Mouse (Mus musculus): ENCODE data around the gene Trappc2l. TPM values are rescaled to one million over a fixed set of nuclear protein-coding genes. Genes with fewer than 3 reads are reported as not detected.

The Trappc2l gene
- polyA plus RNA-seq, 1 experiment from 2014 or later: 144 TPM

- no peak overlapping the region; the same call in 1 of the 2 replicates for H3K9ac ChIP-seq (ENCODE audit: low read depth, low read length)
- peak overlapping the region; percentile 86 for H3K4me2 ChIP-seq (replicated peaks; ENCODE audit: low read depth)
- no peaks in the 10 kb centered on the region for H3K27me3 ChIP-seq (replicated peaks; ENCODE audit: control insufficient read depth, insufficient read depth, low read length)
- no peaks in the 10 kb centered on the region for H3K9me3 ChIP-seq (ENCODE audit: control insufficient read depth)
- 37% methylated on average over 10 of the region's 10 CpGs for WGBS
- H3K4me3 ChIP-seq (ENCODE audit: low read depth, low read length): peak overlapping the region; percentile 66
- no peak overlapping the region for H3K27ac ChIP-seq (ENCODE audit: low read depth, low read length)
- TF ChIP-seq CTCF (IDR thresholded peaks at IDR 0.05; ENCODE audit: low read depth): no peak
- ATAC-seq: no peak
- peaks cover 14% of the 10 kb centered on the region for H3K36me3 ChIP-seq (ENCODE audit: control insufficient read depth, insufficient read depth)
- peaks cover 13% of the 10 kb centered on the region; the same call in 1 of the 2 replicates for H3K4me1 ChIP-seq (replicated peaks; ENCODE audit: control insufficient read depth, insufficient read depth, low read length)
Observed at GRCm38 (mm10) chr8:122577116-122577515, 34.3 kb upstream of the Trappc2l start.

- H3K9ac ChIP-seq (ENCODE audit: low read depth, low read length): no peak overlapping the region
- H3K36me3 ChIP-seq (ENCODE audit: control insufficient read depth, insufficient read depth): no peaks in the 10 kb centered on the region
- H3K4me2 ChIP-seq (replicated peaks; ENCODE audit: low read depth): no peak overlapping the region
- H3K4me1 ChIP-seq (replicated peaks; ENCODE audit: control insufficient read depth, insufficient read depth, low read length): peaks cover 8% of the 10 kb centered on the region; the same call in 1 of the 2 replicates
- TF ChIP-seq CTCF (IDR thresholded peaks at IDR 0.05; ENCODE audit: low read depth): no peak
- no peaks in the 10 kb centered on the region for H3K27me3 ChIP-seq (replicated peaks; ENCODE audit: control insufficient read depth, insufficient read depth, low read length)
- WGBS: 42% methylated on average over 7 of the region's 7 CpGs
- ATAC-seq: no peak
- H3K9me3 ChIP-seq (ENCODE audit: control insufficient read depth): no peaks in the 10 kb centered on the region
- H3K4me3 ChIP-seq (ENCODE audit: low read depth, low read length): no peak overlapping the region
- H3K27ac ChIP-seq (ENCODE audit: low read depth, low read length): no peak overlapping the region
Observed at GRCm38 (mm10) chr8:122579196-122579595, 32.2 kb upstream of the Trappc2l start.

DNA sequence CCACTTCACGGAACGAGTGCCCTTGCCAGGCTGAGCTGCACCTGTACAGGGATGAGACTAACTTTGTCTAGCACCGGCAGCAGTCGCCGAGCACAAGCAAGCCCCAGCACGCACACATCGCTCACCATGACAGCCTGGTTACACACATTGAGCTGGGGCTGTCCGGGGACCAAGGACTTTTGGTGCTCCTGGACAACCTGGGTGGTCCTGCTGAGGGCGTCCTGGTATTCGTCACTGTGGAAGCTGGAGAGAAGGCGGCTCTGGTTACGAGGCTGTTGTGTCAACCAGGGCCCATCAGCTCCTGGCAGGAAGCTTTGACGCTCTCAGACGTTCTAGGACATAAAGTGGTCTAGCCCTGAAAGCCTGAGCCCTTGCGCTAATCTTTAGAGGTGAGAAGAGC, 30.5 kb upstream of the Trappc2l start:
- Histone ChIP-seq H3K27me3 (replicated peaks; ENCODE audit: control insufficient read depth, insufficient read depth, low read length) (no peaks in the 10 kb centered on the region), H3K4me2 (replicated peaks; ENCODE audit: low read depth) (no peak overlapping the region), H3K4me3 (ENCODE audit: low read depth, low read length) (no peak overlapping the region), H3K4me1 (replicated peaks; ENCODE audit: control insufficient read depth, insufficient read depth, low read length) (peaks cover 7% of the 10 kb centered on the region; the same call in 1 of the 2 replicates), H3K9ac (ENCODE audit: low read depth, low read length) (no peak overlapping the region), H3K9me3 (ENCODE audit: control insufficient read depth) (no peaks in the 10 kb centered on the region), H3K36me3 (ENCODE audit: control insufficient read depth, insufficient read depth) (no peaks in the 10 kb centered on the region), H3K27ac (ENCODE audit: low read depth, low read length) (no peak overlapping the region)
- ATAC-seq: no peak
- no peak for TF ChIP-seq CTCF (IDR thresholded peaks at IDR 0.05; ENCODE audit: low read depth)
- 61% methylated on average over 13 of the region's 15 CpGs for WGBS

- Histone ChIP-seq H3K4me2 (replicated peaks; ENCODE audit: low read depth) (0 out of 2 replicates have a peak overlapping the region, but pooled peaks have one; percentile 30), H3K36me3 (ENCODE audit: control insufficient read depth, insufficient read depth) (no peaks in the 10 kb centered on the region), H3K9ac (ENCODE audit: low read depth, low read length) (0 out of 2 replicates have a peak overlapping the region, but pooled peaks have one; percentile 12), H3K4me1 (replicated peaks; ENCODE audit: control insufficient read depth, insufficient read depth, low read length) (0 out of 2 replicates have a peak, but pooled peaks cover 7% of the 10 kb centered on the region), H3K27me3 (replicated peaks; ENCODE audit: control insufficient read depth, insufficient read depth, low read length) (no peaks in the 10 kb centered on the region), H3K27ac (ENCODE audit: low read depth, low read length) (peak overlapping the region; percentile 93), H3K9me3 (ENCODE audit: control insufficient read depth) (no peaks in the 10 kb centered on the region), H3K4me3 (ENCODE audit: low read depth, low read length) (0 out of 2 replicates have a peak overlapping the region, but pooled peaks have one; percentile 0)
- 63% methylated on average over 9 of the region's 9 CpGs for WGBS
- no peak for TF ChIP-seq CTCF (IDR thresholded peaks at IDR 0.05; ENCODE audit: low read depth)
- ATAC-seq: no peak
Observed at GRCm38 (mm10) chr8:122584981-122585380, 26.5 kb upstream of the Trappc2l start.

DNA sequence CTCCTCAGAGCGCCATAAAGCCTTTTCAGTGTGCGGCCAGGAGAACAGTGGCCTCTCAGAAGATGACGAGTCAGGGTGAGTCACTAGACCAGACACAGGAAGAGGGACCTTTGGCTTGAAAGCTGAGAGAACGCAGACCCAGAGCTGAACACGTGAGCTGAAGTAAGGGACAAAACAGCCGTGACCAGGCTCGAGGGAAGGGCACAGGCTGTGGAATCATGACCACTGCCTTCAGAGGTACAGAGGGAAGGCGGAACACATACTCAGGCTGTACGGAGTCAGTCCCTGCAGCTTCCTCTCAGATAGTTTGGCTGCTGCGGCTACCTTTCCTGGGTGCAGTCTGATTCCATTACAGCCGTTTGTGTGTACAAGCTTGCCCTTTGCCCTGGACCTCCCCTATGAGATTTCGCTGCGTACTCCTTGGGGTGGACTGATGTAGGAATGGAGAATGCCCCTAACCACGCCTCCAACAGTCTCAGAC, 26.0 kb upstream of the Trappc2l start:
- no peaks in the 10 kb centered on the region for H3K27me3 ChIP-seq (replicated peaks; ENCODE audit: control insufficient read depth, insufficient read depth, low read length)
- no peak for TF ChIP-seq CTCF (IDR thresholded peaks at IDR 0.05; ENCODE audit: low read depth)
- H3K4me3 ChIP-seq (ENCODE audit: low read depth, low read length): 0 out of 2 replicates have a peak overlapping the region, but pooled peaks have one; percentile 0
- H3K4me1 ChIP-seq (replicated peaks; ENCODE audit: control insufficient read depth, insufficient read depth, low read length): 0 out of 2 replicates have a peak, but pooled peaks cover 7% of the 10 kb centered on the region
- WGBS: 18% methylated on average over 14 of the region's 14 CpGs
- peak overlapping the region; percentile 93 for H3K27ac ChIP-seq (ENCODE audit: low read depth, low read length)
- no peaks in the 10 kb centered on the region for H3K9me3 ChIP-seq (ENCODE audit: control insufficient read depth)
- peak overlapping the region; percentile 22; the same call in 1 of the 2 replicates for H3K9ac ChIP-seq (ENCODE audit: low read depth, low read length)
- no peaks in the 10 kb centered on the region for H3K36me3 ChIP-seq (ENCODE audit: control insufficient read depth, insufficient read depth)
- peak overlapping the region; percentile 30 for H3K4me2 ChIP-seq (replicated peaks; ENCODE audit: low read depth)
- ATAC-seq: peak; percentile 82

GRCm38 (mm10) chr8:122586171-122586570, 25.3 kb upstream of the Trappc2l start:
- Histone ChIP-seq H3K27ac (ENCODE audit: low read depth, low read length) (peak overlapping the region; percentile 93), H3K4me3 (ENCODE audit: low read depth, low read length) (no peak overlapping the region), H3K36me3 (ENCODE audit: control insufficient read depth, insufficient read depth) (no peaks in the 10 kb centered on the region), H3K27me3 (replicated peaks; ENCODE audit: control insufficient read depth, insufficient read depth, low read length) (no peaks in the 10 kb centered on the region), H3K9me3 (ENCODE audit: control insufficient read depth) (no peaks in the 10 kb centered on the region), H3K9ac (ENCODE audit: low read depth, low read length) (peak overlapping the region; percentile 22; the same call in 1 of the 2 replicates), H3K4me2 (replicated peaks; ENCODE audit: low read depth) (peak overlapping the region; percentile 30; the same call in 1 of the 2 replicates), H3K4me1 (replicated peaks; ENCODE audit: control insufficient read depth, insufficient read depth, low read length) (0 out of 2 replicates have a peak, but pooled peaks cover 7% of the 10 kb centered on the region)
- no peak for ATAC-seq
- WGBS: 71% methylated on average over 7 of the region's 7 CpGs
- TF ChIP-seq CTCF (IDR thresholded peaks at IDR 0.05; ENCODE audit: low read depth): no peak

Data from intestine, postnatal 0 days (tissue).